Mouse (Mus musculus) megakaryocyte progenitor cell, adult 5-6 weeks (primary cell): ENCODE measurements around the gene Tmem259. TPM values are rescaled to one million over a fixed set of nuclear protein-coding genes. Genes with fewer than 3 reads are reported as not detected.

Source experiments
- ATAC-seq: replicated peaks from 2 replicates; pipeline ENCODE4 v1.8.0; 2016; ENCODE audit warnings: mild to moderate bottlenecking, moderate TSS enrichment, inconsistent platforms; ENCODE audit not compliant: poor library complexity
- total RNA-seq, 2 experiments: library from RNA; stranded (forward) in 1 of 2; stranded (reverse) in 1 of 2; fragments of 157-497, 149-512 nt in 1 of 2; fragments of 200-1000 nt in 1 of 2; gene quantifications; 2 replicates each; pipeline versions ENCODE4 v1.2.3 to v1.2.4; 2015 to 2017

Tmem259 gene
- total RNA-seq, 2 experiments from 2014 or later = 38.9 to 44.6 TPM

GRCm38 (mm10) chr10:79937775-79938526 lies 46.2 kb downstream of the Tmem259 start:
- 0 out of 2 replicates have a peak, but pooled peaks have one; percentile 15 for ATAC-seq

GRCm38 (mm10) chr10:79936911-79937441 lies 47.2 kb downstream of the Tmem259 start:
- ATAC-seq = peak; percentile 79

GRCm38 (mm10) chr10:79936284-79936910 lies 47.7 kb downstream of the Tmem259 start:
- no peak for ATAC-seq

- ATAC-seq = no peak
Measured at GRCm38 (mm10) chr10:79934794-79935569, 49.1 kb downstream of the Tmem259 start.

- ATAC-seq = no peak
Measured at GRCm38 (mm10) chr10:79934272-79934721, 49.8 kb downstream of the Tmem259 start.

GRCm38 (mm10) chr10:79933861-79934260 lies 50.3 kb downstream of the Tmem259 start:
- ATAC-seq = no peak

GRCm38 (mm10) chr10:79933145-79933679 lies 50.9 kb downstream of the Tmem259 start:
- ATAC-seq = no peak

- ATAC-seq = no peak
Measured at GRCm38 (mm10) chr10:79932736-79933135, 51.4 kb downstream of the Tmem259 start.

GRCm38 (mm10) chr10:79931797-79932196 lies 52.3 kb downstream of the Tmem259 start:
- ATAC-seq = no peak

GRCm38 (mm10) chr10:79930826-79931186 lies 53.3 kb downstream of the Tmem259 start:
- ATAC-seq = no peak

GRCm38 (mm10) chr10:79929967-79930825 lies 53.9 kb downstream of the Tmem259 start:
- no peak for ATAC-seq

- no peak for ATAC-seq
Measured at GRCm38 (mm10) chr10:79928907-79929701, 55.0 kb downstream of the Tmem259 start.

- peak; percentile 12; the same call in 1 of the 2 replicates for ATAC-seq
Measured at GRCm38 (mm10) chr10:79928030-79928694, 56.0 kb downstream of the Tmem259 start.

- peak; percentile 23; the same call in 1 of the 2 replicates for ATAC-seq
Measured at GRCm38 (mm10) chr10:79927324-79928029, 56.7 kb downstream of the Tmem259 start.

- ATAC-seq = peak; percentile 73
Measured at GRCm38 (mm10) chr10:79926491-79927323, 57.4 kb downstream of the Tmem259 start, which contains the start of gene Arid3a. TSS of gene Arid3a (plus strand) at chr10:79927043.

- ATAC-seq = no peak
Measured at GRCm38 (mm10) chr10:79925785-79926490, 58.2 kb downstream of the Tmem259 start.
